Mouse (Mus musculus) cortical plate, adult 2 months (tissue): ENCODE measurements around the gene Wdr95. TPM values are rescaled to one million over a fixed set of nuclear protein-coding genes. Genes with fewer than 3 reads are reported as not detected.
"Not testable (repeated sequence)": the region's sequence is repeated elsewhere in the genome, so short reads cannot be mapped to it uniquely, and the experiment has no call there.

ENCODE experiments used
- H3K27ac ChIP-seq: fragments of 200-500 bp; 2 replicates; pipeline ENCODE4 v1.5.1; 2012; ENCODE audit warnings: low read length, control low read depth, inconsistent platforms; ENCODE audit not compliant: insufficient read depth
- H3K4me1 ChIP-seq: fragments of 200-500 bp; 2 replicates; pipeline ENCODE4 v1.6.1; 2011; ENCODE audit warnings: low read length; ENCODE audit not compliant: control insufficient read depth, insufficient read depth
- H3K4me3 ChIP-seq: fragments of 200-500 bp; 2 replicates; pipeline ENCODE4 v1.5.1; 2011; ENCODE audit warnings: mild to moderate bottlenecking, low read length, control low read depth; ENCODE audit not compliant: insufficient read depth
- CTCF ChIP-seq: fragments of 200-500 bp; IDR thresholded peaks from 2 replicates; pipeline ENCODE4 v1.5.1; 2011; ENCODE audit warnings: mild to moderate bottlenecking, control low read depth, low read length; ENCODE audit not compliant: insufficient read depth; ENCODE audit errors: extremely low read depth
- POLR2A ChIP-seq: fragments of 200-500 bp; IDR thresholded peaks from 2 replicates; pipeline ENCODE4 v1.6.1; 2011; ENCODE audit warnings: mild to moderate bottlenecking, low read length, control low read depth; ENCODE audit not compliant: insufficient read depth; ENCODE audit errors: extremely low read depth
- polyA plus RNA-seq: library from polyadenylated mRNA; depleted of rRNA; stranded (reverse); fragments of >200 nt; gene quantifications from 2 replicates; pipeline ENCODE4 v1.2.3, GENCODE M21; 2012

Wdr95 gene
- polyA plus RNA-seq, 1 experiment: 1.3 TPM

- no peak for TF ChIP-seq CTCF
- no peak for TF ChIP-seq POLR2A
- no peak overlapping the region for H3K4me3 ChIP-seq
- no peak overlapping the region for H3K27ac ChIP-seq
- no peaks in the 10 kb centered on the region for H3K4me1 ChIP-seq
Observed at GRCm38 (mm10) chr5:149514087-149514671, 14.3 kb upstream of the Wdr95 start.

DNA sequence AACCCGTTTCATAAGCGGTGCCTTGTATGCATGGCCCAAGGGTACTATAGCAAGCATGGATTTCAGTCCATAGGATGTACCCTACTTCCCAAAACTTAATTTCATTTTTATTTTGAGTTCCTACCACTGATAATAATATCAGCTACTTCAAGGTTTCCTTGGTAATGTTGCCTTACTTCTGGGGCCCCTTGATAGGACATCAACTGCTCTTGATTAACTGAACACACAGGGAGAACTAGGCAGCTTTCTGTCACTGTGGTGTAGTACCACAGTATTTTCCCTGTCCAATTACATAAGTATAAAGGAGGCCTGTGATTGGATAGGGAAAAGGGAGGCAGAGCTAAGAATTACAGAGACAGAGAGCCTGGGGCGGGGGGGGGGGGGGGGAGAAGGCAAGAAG lies 13.6 kb upstream of the Wdr95 start:
- no peak for TF ChIP-seq CTCF
- TF ChIP-seq POLR2A: no peak
- Histone ChIP-seq H3K4me3 (no peak overlapping the region), H3K27ac (no peak overlapping the region), H3K4me1 (no peaks in the 10 kb centered on the region)

DNA sequence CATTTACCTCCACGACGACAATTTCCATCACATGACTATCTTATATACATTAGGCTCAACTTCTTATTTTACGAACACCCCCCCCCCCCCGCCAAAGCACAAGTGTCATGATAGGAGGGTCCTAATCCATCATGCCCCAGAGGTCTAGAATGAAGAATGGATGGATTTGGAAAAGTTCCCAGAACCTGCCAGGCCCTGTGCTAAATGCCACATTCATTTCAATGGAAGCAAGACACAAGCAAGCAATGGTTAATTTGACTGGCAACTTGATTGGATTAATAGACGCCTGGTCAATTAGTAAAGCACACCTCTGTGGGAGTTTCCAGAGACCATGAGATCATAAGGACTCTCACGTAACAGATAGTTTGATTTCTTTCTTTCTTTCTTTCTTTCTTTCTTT lies 11.4 kb upstream of the Wdr95 start:
- TF ChIP-seq POLR2A: no peak
- no peak overlapping the region for H3K4me3 ChIP-seq
- no peaks in the 10 kb centered on the region for H3K4me1 ChIP-seq

DNA sequence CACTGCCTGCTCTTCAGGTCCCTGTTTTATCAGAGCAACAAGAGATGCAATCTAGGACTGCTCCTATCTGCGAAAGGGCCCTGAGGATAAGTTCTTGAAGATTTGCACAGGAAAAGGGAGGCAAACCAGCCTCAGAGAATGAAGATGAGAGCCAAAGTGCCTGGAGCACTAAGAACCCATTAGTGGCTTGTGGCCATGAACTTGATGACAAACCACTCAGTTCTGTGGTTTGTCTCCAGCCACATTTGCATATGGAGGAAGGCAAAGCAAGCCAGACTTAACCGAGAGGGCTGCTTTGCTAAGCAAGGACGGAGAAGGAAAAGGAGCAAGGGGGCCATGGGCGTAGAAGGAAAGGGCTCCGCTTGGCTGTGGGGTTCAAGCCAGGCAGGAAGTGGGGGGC lies 7.7 kb upstream of the Wdr95 start:
- H3K27ac ChIP-seq: no peak overlapping the region
- peaks cover 4% of the 10 kb centered on the region for H3K4me1 ChIP-seq
- H3K4me3 ChIP-seq: no peak overlapping the region
- TF ChIP-seq CTCF: no peak
- TF ChIP-seq POLR2A: no peak

More for the DNA sequence above, 11.4 kb upstream of the Wdr95 start:
- no peak overlapping the region for H3K27ac ChIP-seq

- no peak overlapping the region for H3K27ac ChIP-seq
- no peak overlapping the region for H3K4me3 ChIP-seq
- TF ChIP-seq CTCF (no peak), POLR2A (no peak)
- peaks cover 7% of the 10 kb centered on the region for H3K4me1 ChIP-seq
Observed at GRCm38 (mm10) chr5:149523856-149524241, 4.6 kb upstream of the Wdr95 start.

- Histone ChIP-seq H3K4me1 (peaks cover 7% of the 10 kb centered on the region), H3K27ac (no peak overlapping the region), H3K4me3 (no peak overlapping the region)
- 0 out of 2 replicates have a peak, but pooled peaks have one; percentile 12 for TF ChIP-seq POLR2A
- TF ChIP-seq CTCF: peak; percentile 98
Observed at GRCm38 (mm10) chr5:149524242-149524858, 4.1 kb upstream of the Wdr95 start.

DNA sequence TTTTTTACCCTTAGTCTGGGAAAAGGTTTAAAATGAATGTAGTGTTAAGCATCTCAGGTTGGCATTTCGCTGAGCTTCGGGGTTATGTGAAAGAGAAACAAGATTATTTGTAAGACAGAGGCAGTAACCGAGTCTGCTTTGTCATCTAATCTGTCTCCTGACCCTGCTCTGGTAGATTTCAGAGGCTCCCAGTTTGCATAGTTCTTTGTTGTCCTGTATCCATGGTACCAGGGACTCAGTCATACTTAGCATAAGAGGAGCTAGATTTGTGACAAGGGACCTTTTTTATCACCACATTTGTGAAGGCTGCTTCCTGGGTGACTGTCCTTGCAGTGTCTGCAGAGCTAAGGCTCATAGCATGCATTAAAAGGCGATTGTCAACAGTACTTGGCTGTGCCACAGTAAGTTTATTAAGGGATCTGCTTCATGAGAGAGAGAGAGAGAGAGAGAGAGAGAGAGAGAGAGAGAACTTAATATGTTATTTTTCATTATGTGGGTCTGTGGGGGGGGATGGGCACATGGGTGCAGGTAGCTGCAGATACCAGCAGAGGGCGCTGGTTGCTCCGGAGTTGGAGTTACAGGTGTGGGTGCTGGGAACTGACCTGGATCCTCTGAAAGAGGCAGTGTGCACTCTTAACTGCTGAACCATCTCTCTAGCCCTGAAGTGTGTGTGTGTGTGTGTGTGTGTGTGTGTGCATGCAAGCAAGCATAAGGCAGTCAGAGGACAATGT lies 3.3 kb upstream of the Wdr95 start:
- H3K27ac ChIP-seq: 0 out of 2 replicates have a peak overlapping the region, but pooled peaks have one; percentile 21
- peaks cover 7% of the 10 kb centered on the region for H3K4me1 ChIP-seq
- H3K4me3 ChIP-seq: no peak overlapping the region
- TF ChIP-seq POLR2A (no peak), CTCF (peak; percentile 36)

GRCm38 (mm10) chr5:149526467-149526951 lies 2.0 kb upstream of the Wdr95 start:
- no peak for TF ChIP-seq CTCF
- no peak for TF ChIP-seq POLR2A
- peaks cover 7% of the 10 kb centered on the region for H3K4me1 ChIP-seq
- 0 out of 2 replicates have a peak overlapping the region, but pooled peaks have one; percentile 3 for H3K27ac ChIP-seq
- no peak overlapping the region for H3K4me3 ChIP-seq

DNA sequence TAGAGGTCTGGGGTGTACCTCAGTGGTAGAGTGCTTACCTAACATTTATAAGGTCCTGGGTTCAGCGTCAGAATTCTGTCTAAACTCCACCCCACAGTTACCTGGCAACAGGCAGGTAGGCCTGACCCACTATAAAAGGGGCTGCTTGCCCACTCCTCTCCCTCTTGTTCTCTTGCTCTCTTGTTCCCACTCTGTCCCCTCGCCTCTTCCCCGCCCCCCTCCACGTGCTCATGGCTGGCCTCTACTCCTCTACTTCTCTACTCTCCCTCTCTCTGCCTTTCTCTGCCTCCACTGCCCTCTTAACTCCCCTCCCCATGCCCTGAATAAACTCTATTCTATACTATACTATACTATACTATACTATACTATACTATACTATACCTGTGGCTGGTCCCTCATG lies 1.2 kb upstream of the Wdr95 start:
- H3K4me3 ChIP-seq, H3K4me1 ChIP-seq, H3K27ac ChIP-seq: not testable (repeated sequence)

GRCm38 (mm10) chr5:149533847-149534246 lies 5.4 kb downstream of the Wdr95 start:
- H3K4me3 ChIP-seq: no peak overlapping the region
- H3K4me1 ChIP-seq: 0 out of 2 replicates have a peak, but pooled peaks cover 4% of the 10 kb centered on the region
- H3K27ac ChIP-seq: no peak overlapping the region
- TF ChIP-seq POLR2A: no peak
